Mouse (Mus musculus): ENCODE measurements at regions not wholly inside any gene's neighbourhood (a gene's known extent, or its start where the extent isn't known, plus 50 kb on each side); places are given as distances from the start of the nearest gene placed in this dataset.

- no peak overlapping the region for H3K9ac ChIP-seq (replicated peaks)
- H3K4me2 ChIP-seq = no peak overlapping the region
- H3K27ac ChIP-seq = no peak overlapping the region
- H3K9me3 ChIP-seq = no peaks in the 10 kb centered on the region
- WGBS = 69% methylated on average over 3 of the region's 3 CpGs
- H3K36me3 ChIP-seq = no peaks in the 10 kb centered on the region
- no peak for ATAC-seq (ENCODE audit: insufficient number of reproducible peaks, insufficient read depth, low FRiP score, low TSS enrichment, low read depth)
- H3K4me3 ChIP-seq (replicated peaks) = no peak overlapping the region
- peaks cover 8% of the 10 kb centered on the region; the same call in 1 of the 2 replicates for H3K4me1 ChIP-seq (replicated peaks)
- H3K27me3 ChIP-seq = 0 out of 2 replicates have a peak, but pooled peaks cover 4% of the 10 kb centered on the region
These were observed 267.4 kb downstream of the Maf start for GRCm38 (mm10) chr8:115440151-115440550.

- WGBS = 85% methylated on average over 5 of the region's 5 CpGs
- Histone ChIP-seq H3K4me2 (no peak overlapping the region), H3K4me1 (replicated peaks) (peaks cover 8% of the 10 kb centered on the region; the same call in 1 of the 2 replicates), H3K27ac (no peak overlapping the region), H3K36me3 (no peaks in the 10 kb centered on the region), H3K27me3 (0 out of 2 replicates have a peak, but pooled peaks cover 4% of the 10 kb centered on the region), H3K9ac (replicated peaks) (no peak overlapping the region), H3K9me3 (no peaks in the 10 kb centered on the region), H3K4me3 (replicated peaks) (no peak overlapping the region)
- no peak for ATAC-seq (ENCODE audit: insufficient number of reproducible peaks, insufficient read depth, low FRiP score, low TSS enrichment, low read depth)
These were observed 268.1 kb downstream of the Maf start for GRCm38 (mm10) chr8:115439512-115439911.

GRCm38 (mm10) chr8:115437956-115438355 is 269.6 kb downstream of the Maf start:
- Histone ChIP-seq H3K4me1 (replicated peaks) (peaks cover 8% of the 10 kb centered on the region; the same call in 1 of the 2 replicates), H3K9ac (replicated peaks) (no peak overlapping the region), H3K27me3 (0 out of 2 replicates have a peak, but pooled peaks cover 4% of the 10 kb centered on the region), H3K4me2 (no peak overlapping the region), H3K27ac (no peak overlapping the region), H3K4me3 (replicated peaks) (no peak overlapping the region), H3K36me3 (no peaks in the 10 kb centered on the region), H3K9me3 (no peaks in the 10 kb centered on the region)
- 87% methylated on average over 9 of the region's 9 CpGs for WGBS
- no peak for ATAC-seq (ENCODE audit: insufficient number of reproducible peaks, insufficient read depth, low FRiP score, low TSS enrichment, low read depth)

GRCm38 (mm10) chr8:115436356-115436721 is 271.3 kb downstream of the Maf start:
- Histone ChIP-seq H3K9ac (replicated peaks) (no peak overlapping the region), H3K36me3 (no peaks in the 10 kb centered on the region), H3K9me3 (no peaks in the 10 kb centered on the region), H3K4me3 (replicated peaks) (no peak overlapping the region), H3K27ac (no peak overlapping the region), H3K27me3 (0 out of 2 replicates have a peak, but pooled peaks cover 4% of the 10 kb centered on the region), H3K4me2 (no peak overlapping the region), H3K4me1 (replicated peaks) (peaks cover 8% of the 10 kb centered on the region; the same call in 1 of the 2 replicates)
- no peak for ATAC-seq (ENCODE audit: insufficient number of reproducible peaks, insufficient read depth, low FRiP score, low TSS enrichment, low read depth)
- WGBS = 87% methylated on average over 4 of the region's 4 CpGs

- Histone ChIP-seq H3K27ac (no peak overlapping the region), H3K9me3 (no peaks in the 10 kb centered on the region), H3K4me2 (no peak overlapping the region), H3K27me3 (0 out of 2 replicates have a peak, but pooled peaks cover 4% of the 10 kb centered on the region), H3K4me3 (replicated peaks) (no peak overlapping the region), H3K4me1 (replicated peaks) (peaks cover 10% of the 10 kb centered on the region), H3K36me3 (no peaks in the 10 kb centered on the region), H3K9ac (replicated peaks) (no peak overlapping the region)
- no peak for ATAC-seq (ENCODE audit: insufficient number of reproducible peaks, insufficient read depth, low FRiP score, low TSS enrichment, low read depth)
- WGBS = 92% methylated on average over 5 of the region's 5 CpGs
These were observed 271.8 kb downstream of the Maf start for GRCm38 (mm10) chr8:115435720-115436355.

- no peak for ATAC-seq (ENCODE audit: insufficient number of reproducible peaks, insufficient read depth, low FRiP score, low TSS enrichment, low read depth)
- H3K4me3 ChIP-seq (replicated peaks) = no peak overlapping the region
- 84% methylated on average over 5 of the region's 5 CpGs for WGBS
- no peak overlapping the region for H3K4me2 ChIP-seq
- H3K27me3 ChIP-seq = no peaks in the 10 kb centered on the region
- no peaks in the 10 kb centered on the region for H3K36me3 ChIP-seq
- H3K4me1 ChIP-seq (replicated peaks) = peaks cover 12% of the 10 kb centered on the region
- H3K9me3 ChIP-seq = no peaks in the 10 kb centered on the region
- no peak overlapping the region for H3K27ac ChIP-seq
- H3K9ac ChIP-seq (replicated peaks) = no peak overlapping the region
These were observed 275.1 kb downstream of the Maf start for GRCm38 (mm10) chr8:115432396-115433040.

- no peaks in the 10 kb centered on the region for H3K36me3 ChIP-seq
- H3K9me3 ChIP-seq = no peaks in the 10 kb centered on the region
- H3K4me2 ChIP-seq = no peak overlapping the region
- peaks cover 12% of the 10 kb centered on the region for H3K4me1 ChIP-seq (replicated peaks)
- H3K4me3 ChIP-seq (replicated peaks) = no peak overlapping the region
- H3K27ac ChIP-seq = no peak overlapping the region
- ATAC-seq (ENCODE audit: insufficient number of reproducible peaks, insufficient read depth, low FRiP score, low TSS enrichment, low read depth) = no peak
- no peaks in the 10 kb centered on the region for H3K27me3 ChIP-seq
- WGBS = 51% methylated on average over 3 of the region's 3 CpGs
- H3K9ac ChIP-seq (replicated peaks) = no peak overlapping the region
These were observed 276.8 kb downstream of the Maf start for GRCm38 (mm10) chr8:115430793-115431192.

- Histone ChIP-seq H3K4me3 (replicated peaks) (no peak overlapping the region), H3K4me2 (no peak overlapping the region), H3K27ac (no peak overlapping the region), H3K27me3 (no peaks in the 10 kb centered on the region), H3K4me1 (replicated peaks) (peaks cover 12% of the 10 kb centered on the region), H3K9ac (replicated peaks) (no peak overlapping the region), H3K9me3 (no peaks in the 10 kb centered on the region), H3K36me3 (no peaks in the 10 kb centered on the region)
- no peak for ATAC-seq (ENCODE audit: insufficient number of reproducible peaks, insufficient read depth, low FRiP score, low TSS enrichment, low read depth)
- WGBS = 81% methylated on average over 3 of the region's 3 CpGs
These were observed 278.2 kb downstream of the Maf start for GRCm38 (mm10) chr8:115429291-115429883.

- Histone ChIP-seq H3K4me3 (replicated peaks) (no peak overlapping the region), H3K36me3 (no peaks in the 10 kb centered on the region), H3K4me2 (no peak overlapping the region), H3K27me3 (no peaks in the 10 kb centered on the region), H3K4me1 (replicated peaks) (peaks cover 12% of the 10 kb centered on the region), H3K9me3 (no peaks in the 10 kb centered on the region), H3K27ac (no peak overlapping the region), H3K9ac (replicated peaks) (no peak overlapping the region)
- no peak for ATAC-seq (ENCODE audit: insufficient number of reproducible peaks, insufficient read depth, low FRiP score, low TSS enrichment, low read depth)
- WGBS = 72% methylated on average over 15 of the region's 15 CpGs
These were observed 278.9 kb downstream of the Maf start for GRCm38 (mm10) chr8:115428528-115429290.

GRCm38 (mm10) chr8:115428022-115428421 is 279.6 kb downstream of the Maf start:
- Histone ChIP-seq H3K9me3 (no peaks in the 10 kb centered on the region), H3K4me1 (replicated peaks) (peaks cover 12% of the 10 kb centered on the region), H3K27ac (no peak overlapping the region), H3K4me3 (replicated peaks) (no peak overlapping the region), H3K4me2 (no peak overlapping the region), H3K36me3 (no peaks in the 10 kb centered on the region), H3K27me3 (no peaks in the 10 kb centered on the region), H3K9ac (replicated peaks) (no peak overlapping the region)
- no peak for ATAC-seq (ENCODE audit: insufficient number of reproducible peaks, insufficient read depth, low FRiP score, low TSS enrichment, low read depth)
- WGBS = 84% methylated on average over 2 of the region's 2 CpGs

GRCm38 (mm10) chr8:115427490-115427889 is 280.1 kb downstream of the Maf start:
- no peak overlapping the region for H3K9ac ChIP-seq (replicated peaks)
- no peak overlapping the region for H3K4me3 ChIP-seq (replicated peaks)
- no peak overlapping the region for H3K27ac ChIP-seq
- H3K9me3 ChIP-seq = no peaks in the 10 kb centered on the region
- H3K4me1 ChIP-seq (replicated peaks) = peaks cover 12% of the 10 kb centered on the region
- no peak overlapping the region for H3K4me2 ChIP-seq
- no peaks in the 10 kb centered on the region for H3K36me3 ChIP-seq
- no peaks in the 10 kb centered on the region for H3K27me3 ChIP-seq
- no peak for ATAC-seq (ENCODE audit: insufficient number of reproducible peaks, insufficient read depth, low FRiP score, low TSS enrichment, low read depth)
- WGBS = 73% methylated on average over 3 of the region's 3 CpGs

Data from limb, embryonic 12.5 days (tissue).